Mouse (Mus musculus): ENCODE data around the gene Psmd11. TPM values are rescaled to one million over a fixed set of nuclear protein-coding genes. Genes with fewer than 3 reads are reported as not detected.
A peak's percentile ranks its signal among the peaks of the same experiment; 100 is the strongest.
"Not testable (repeated sequence)": the region's sequence is repeated elsewhere in the genome, so short reads cannot be mapped to it uniquely, and the experiment has no call there.

Psmd11 gene
- polyA plus RNA-seq (2015; fragmentation: Nextera tagmentation; extraction: Ambion mirVana): 293 and 331 TPM in 2 replicates

DNA sequence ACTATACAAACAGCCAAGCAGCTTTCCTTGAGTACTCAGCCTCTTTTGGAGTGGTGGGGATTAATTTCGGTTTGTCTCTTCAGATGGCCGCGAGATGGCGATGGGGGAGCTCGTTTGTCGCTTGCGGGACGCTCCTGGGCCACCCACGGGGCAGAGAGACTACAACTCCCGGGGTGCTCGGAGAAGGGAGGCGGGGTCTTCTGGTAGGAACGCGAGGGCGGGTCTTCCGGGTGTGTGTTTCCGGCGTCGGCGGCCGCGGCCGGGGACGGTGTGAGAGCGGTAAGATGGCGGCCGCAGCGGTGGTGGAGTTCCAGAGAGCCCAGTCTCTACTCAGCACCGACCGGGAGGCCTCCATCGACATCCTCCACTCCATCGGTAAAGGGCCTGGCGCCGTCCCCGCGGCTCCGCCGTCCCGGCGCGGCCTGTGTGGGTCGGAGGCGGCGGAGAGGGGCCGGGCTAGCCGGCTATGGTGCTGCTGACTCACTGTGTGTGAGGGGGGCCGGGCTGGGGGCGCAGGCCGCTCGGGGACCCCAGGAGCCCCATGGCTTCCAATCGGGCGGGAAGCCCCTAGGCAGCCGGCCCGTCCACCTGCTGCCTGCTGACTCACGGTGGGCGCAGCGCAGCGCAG lies at the start of gene Psmd11:
Gene Psmd11, plus strand, starts transcription at position 235 of the 628 bp plus-strand sequence.
- ATAC-seq (ENCODE audit: low FRiP score): peak; percentile 99
- Histone ChIP-seq H3K27me3 (no peaks in the 10 kb centered on the region), H3K27ac (peak within 1 kb of the TSS; percentile 93), H3K4me1 (replicated peaks) (peaks cover 16% of the 10 kb centered on the region), H3K4me3 (peak within 1 kb of the TSS; percentile 97), H3K4me2 (peak within 1 kb of the TSS; percentile 78), H3K36me3 (peaks cover 17% of the 10 kb centered on the region), H3K9me3 (no peaks in the 10 kb centered on the region), H3K9ac (peak within 1 kb of the TSS; percentile 96)
- under 1% methylated on average over 54 of the region's 58 CpGs for WGBS

DNA sequence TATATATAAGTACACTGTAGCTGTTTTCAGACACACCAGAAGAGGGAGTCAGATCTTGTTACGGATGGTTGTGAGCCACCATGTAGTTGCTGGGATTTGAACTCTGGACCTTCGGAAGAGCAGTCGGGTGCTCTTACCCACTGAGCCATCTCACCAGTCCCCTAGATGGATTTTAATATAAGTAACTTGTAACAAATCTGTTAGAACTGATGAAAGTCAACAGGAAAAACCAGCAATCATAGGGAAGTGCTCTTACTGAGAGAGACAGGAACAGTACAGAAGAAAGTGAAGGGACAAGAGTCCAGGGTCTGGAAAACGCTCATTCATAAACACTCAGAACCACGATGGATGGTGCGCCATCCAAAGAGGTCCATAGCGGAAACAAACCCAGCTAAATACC lies 49.2 kb upstream of the Psmd11 start:
- H3K9me3 ChIP-seq; H3K27me3 ChIP-seq; ATAC-seq (ENCODE audit: low FRiP score); H3K36me3 ChIP-seq; H3K27ac ChIP-seq; H3K4me3 ChIP-seq; H3K9ac ChIP-seq; H3K4me2 ChIP-seq: not testable (repeated sequence)
- 96% methylated on average over 7 of the region's 7 CpGs for WGBS
- peaks cover 17% of the 10 kb centered on the region for H3K4me1 ChIP-seq (replicated peaks)

DNA sequence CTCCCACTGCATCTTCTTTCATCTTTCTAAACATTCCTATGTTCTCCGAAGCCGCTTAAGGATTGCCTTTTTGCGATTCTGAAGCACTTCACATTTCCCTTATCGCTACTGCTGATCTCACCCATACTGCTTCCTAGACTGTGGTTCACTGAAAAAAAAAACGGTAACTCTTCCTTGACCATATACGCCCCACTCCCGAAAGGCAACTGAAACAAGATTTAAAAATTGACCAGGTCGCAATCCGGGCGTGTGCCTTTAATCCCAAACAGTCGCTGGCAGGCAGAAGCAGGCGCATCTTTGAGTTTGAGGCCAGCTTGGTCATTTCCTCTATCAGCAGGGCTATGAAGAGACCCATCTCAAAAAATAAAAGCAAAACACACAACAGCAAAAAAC lies 45.8 kb upstream of the Psmd11 start:
- peak overlapping the region; percentile 94 for H3K4me3 ChIP-seq
- H3K36me3 ChIP-seq: peaks cover 4% of the 10 kb centered on the region
- H3K9ac ChIP-seq: peak overlapping the region; percentile 96
- no peaks in the 10 kb centered on the region for H3K27me3 ChIP-seq
- H3K4me1 ChIP-seq (replicated peaks): peaks cover 39% of the 10 kb centered on the region
- peak; percentile 36; the same call in 1 of the 2 replicates for ATAC-seq (ENCODE audit: low FRiP score)
- H3K9me3 ChIP-seq: no peaks in the 10 kb centered on the region
- peak overlapping the region; percentile 62 for H3K4me2 ChIP-seq
- 8% methylated on average over 12 of the region's 12 CpGs for WGBS
- H3K27ac ChIP-seq: peak overlapping the region; percentile 94

DNA sequence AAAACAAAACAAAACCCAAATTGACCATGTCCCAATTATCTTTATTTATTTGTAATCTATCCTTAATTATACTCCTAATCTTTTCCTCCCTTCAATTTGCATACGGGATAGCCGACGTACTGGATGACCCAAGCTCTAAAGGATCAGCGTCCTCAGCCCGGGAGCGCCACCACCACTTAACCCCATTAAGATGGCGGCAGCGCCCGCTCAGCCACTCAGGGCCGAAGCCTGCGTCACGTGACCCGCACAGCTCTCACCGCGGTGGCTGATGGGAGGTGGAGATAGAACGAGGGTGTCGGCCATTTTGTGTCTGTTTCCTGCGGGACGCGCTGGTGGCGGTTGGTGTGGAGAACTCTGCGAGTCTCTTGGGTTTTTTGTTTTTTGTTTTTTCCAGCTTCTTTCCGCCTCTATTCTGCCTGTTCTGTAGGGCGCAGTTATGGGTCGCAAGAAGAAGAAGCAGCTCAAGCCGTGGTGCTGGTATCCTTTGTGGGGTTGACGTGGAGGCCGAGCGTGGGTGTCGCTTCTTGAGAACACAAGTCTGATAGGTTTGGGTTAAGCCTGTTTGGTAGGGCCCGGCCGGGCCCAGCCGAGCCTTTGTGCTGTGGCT lies 45.3 kb upstream of the Psmd11 start, which contains the start of gene Zfp207:
Gene Zfp207, plus strand, starts transcription at position 261 of the 607 bp plus-strand sequence.
- 0% methylated on average over 33 of the region's 33 CpGs for WGBS
- H3K9ac ChIP-seq: peak within 1 kb of the TSS; percentile 96
- peak within 1 kb of the TSS; percentile 94 for H3K4me3 ChIP-seq
- peak within 1 kb of the TSS; percentile 98 for H3K4me2 ChIP-seq
- ATAC-seq (ENCODE audit: low FRiP score): peak; percentile 96
- H3K27me3 ChIP-seq: no peaks in the 10 kb centered on the region
- peaks cover 41% of the 10 kb centered on the region for H3K4me1 ChIP-seq (replicated peaks)
- H3K9me3 ChIP-seq: no peaks in the 10 kb centered on the region
- H3K36me3 ChIP-seq: peaks cover 8% of the 10 kb centered on the region
- H3K27ac ChIP-seq: peak within 1 kb of the TSS; percentile 94

DNA sequence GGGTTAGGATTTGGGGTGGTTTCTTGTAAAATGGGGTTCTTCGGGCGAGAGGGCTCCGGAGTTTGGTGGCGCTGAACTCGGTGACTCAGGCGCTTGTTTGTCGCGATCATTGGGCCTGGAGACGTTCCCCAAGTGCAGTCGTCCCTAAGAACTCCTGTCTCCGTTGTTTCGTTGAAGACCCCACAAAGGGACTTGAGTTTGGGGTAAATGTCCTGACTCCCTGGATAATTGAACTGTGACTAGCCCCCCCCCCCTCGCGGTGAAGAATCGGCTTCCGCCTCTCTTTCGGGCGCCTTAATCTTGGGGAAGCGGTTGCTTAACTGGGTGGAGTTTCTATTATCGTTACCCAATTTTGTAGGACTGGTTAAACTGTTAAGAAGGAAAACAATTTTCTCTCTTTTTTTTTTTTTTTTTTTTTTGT lies 44.8 kb upstream of the Psmd11 start:
- no peak for ATAC-seq (ENCODE audit: low FRiP score)
- Histone ChIP-seq H3K4me3 (peak overlapping the region; percentile 94), H3K27ac (peak overlapping the region; percentile 94), H3K9me3 (no peaks in the 10 kb centered on the region), H3K4me1 (replicated peaks) (peaks cover 41% of the 10 kb centered on the region), H3K9ac (peak overlapping the region; percentile 96), H3K36me3 (peaks cover 13% of the 10 kb centered on the region), H3K4me2 (peak overlapping the region; percentile 25; the same call in 1 of the 2 replicates), H3K27me3 (no peaks in the 10 kb centered on the region)
- WGBS: under 1% methylated on average over 20 of the region's 20 CpGs

DNA sequence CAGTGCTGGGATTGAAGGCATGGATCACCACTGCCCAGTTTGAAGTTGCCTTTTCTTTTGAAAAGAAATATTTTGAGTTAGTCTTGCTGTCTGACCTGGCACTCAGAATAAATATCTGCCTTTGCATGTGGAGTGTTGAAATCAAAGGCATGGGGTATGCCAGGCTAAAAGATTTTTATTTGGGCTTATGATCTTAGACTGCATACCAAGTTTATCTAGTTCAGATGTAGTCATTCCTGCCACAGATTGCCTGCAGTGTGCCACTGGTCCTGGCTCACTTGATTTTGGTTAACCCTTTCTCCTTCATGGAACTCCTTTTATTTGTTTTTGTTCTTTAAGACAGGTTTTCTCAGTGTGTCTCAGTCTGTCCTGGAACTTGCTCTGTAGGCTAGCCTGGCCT lies 44.0 kb upstream of the Psmd11 start:
- H3K27ac ChIP-seq: no peak overlapping the region
- H3K4me2 ChIP-seq: peak overlapping the region; percentile 98
- H3K9ac ChIP-seq: peak overlapping the region; percentile 80
- peaks cover 41% of the 10 kb centered on the region for H3K4me1 ChIP-seq (replicated peaks)
- H3K27me3 ChIP-seq: no peaks in the 10 kb centered on the region
- H3K9me3 ChIP-seq: no peaks in the 10 kb centered on the region
- peak overlapping the region; percentile 94 for H3K4me3 ChIP-seq
- ATAC-seq (ENCODE audit: low FRiP score): no peak
- peaks cover 19% of the 10 kb centered on the region for H3K36me3 ChIP-seq

DNA sequence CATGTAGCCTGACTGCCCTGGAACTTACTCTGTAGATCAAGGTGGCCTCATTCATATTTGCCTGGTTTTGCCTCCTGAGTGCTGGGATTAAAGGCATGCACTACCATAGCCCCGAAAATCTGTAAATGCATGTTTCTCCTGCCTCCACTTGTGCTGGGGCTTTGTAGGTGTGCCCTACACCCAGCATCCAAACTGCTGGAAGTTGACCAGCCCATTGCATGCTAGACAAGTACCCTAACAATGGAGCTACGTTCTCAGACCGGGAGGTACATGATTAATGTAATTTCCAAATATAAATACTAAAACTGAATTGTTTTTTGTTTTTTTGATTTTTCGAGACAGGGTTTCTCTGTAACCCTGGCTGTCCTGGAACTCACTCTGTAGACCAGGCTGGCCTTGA lies 43.4 kb upstream of the Psmd11 start:
- Histone ChIP-seq H3K4me2 (peak overlapping the region; percentile 98), H3K9ac (peak overlapping the region; percentile 80), H3K4me3 (peak overlapping the region; percentile 94), H3K27me3 (no peaks in the 10 kb centered on the region), H3K36me3 (peaks cover 22% of the 10 kb centered on the region), H3K4me1 (replicated peaks) (peaks cover 41% of the 10 kb centered on the region), H3K27ac (no peak overlapping the region), H3K9me3 (no peaks in the 10 kb centered on the region)
- no peak for ATAC-seq (ENCODE audit: low FRiP score)
- WGBS: 53% methylated on average over 4 of the region's 4 CpGs

DNA sequence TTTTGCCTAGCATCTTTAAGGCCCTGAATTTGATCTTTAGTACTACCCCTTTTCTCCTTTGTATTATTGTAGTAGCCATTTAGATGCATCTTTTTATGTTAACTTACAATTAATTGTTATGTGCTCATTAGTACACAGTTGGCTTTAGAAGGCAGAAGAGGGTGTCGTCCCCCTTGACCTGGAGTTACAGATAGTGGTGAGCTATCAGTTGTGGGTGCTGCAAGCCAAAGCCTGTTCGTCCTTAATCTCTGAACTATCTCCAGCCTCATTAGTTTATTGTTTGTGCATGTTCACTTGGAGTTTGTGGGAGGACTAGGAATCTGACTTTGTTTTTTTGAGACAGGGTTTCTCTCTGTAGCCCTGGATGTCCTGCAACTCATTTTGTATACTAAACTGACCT lies 41.6 kb upstream of the Psmd11 start:
- Histone ChIP-seq H3K36me3 (peaks cover 30% of the 10 kb centered on the region), H3K4me1 (replicated peaks) (peaks cover 41% of the 10 kb centered on the region), H3K9ac (no peak overlapping the region), H3K27me3 (no peaks in the 10 kb centered on the region), H3K9me3 (no peaks in the 10 kb centered on the region), H3K4me3 (peak overlapping the region; percentile 94), H3K27ac (no peak overlapping the region), H3K4me2 (peak overlapping the region; percentile 98)
- 75% methylated on average over 2 of the region's 2 CpGs for WGBS
- no peak for ATAC-seq (ENCODE audit: low FRiP score)

DNA sequence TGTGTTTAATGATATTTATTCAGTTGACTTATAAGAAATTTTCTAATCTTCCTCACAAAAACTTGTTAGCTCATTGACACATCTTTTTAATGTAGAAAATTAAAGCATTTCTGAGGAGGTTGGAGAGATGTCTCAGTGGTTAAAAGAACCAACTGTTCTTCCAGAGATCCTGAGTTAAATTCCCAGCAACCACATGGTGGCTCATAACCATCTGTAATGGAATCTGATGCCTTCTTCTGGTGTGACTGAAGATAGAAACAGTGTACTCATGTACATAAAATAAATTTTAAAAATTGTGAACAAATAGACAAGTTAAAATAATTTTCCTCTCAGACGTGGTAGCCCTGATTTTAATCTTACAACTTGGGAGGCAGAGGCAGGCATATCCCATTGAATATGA lies 38.5 kb upstream of the Psmd11 start:
- peaks cover 49% of the 10 kb centered on the region for H3K36me3 ChIP-seq
- no peaks in the 10 kb centered on the region for H3K9me3 ChIP-seq
- ATAC-seq (ENCODE audit: low FRiP score): no peak
- H3K27me3 ChIP-seq: no peaks in the 10 kb centered on the region
- H3K4me1 ChIP-seq (replicated peaks): peaks cover 27% of the 10 kb centered on the region
- no peak overlapping the region for H3K27ac ChIP-seq
- no peak overlapping the region for H3K9ac ChIP-seq
- 87% methylated on average over 1 of the region's 1 CpGs for WGBS
- no peak overlapping the region for H3K4me2 ChIP-seq
- no peak overlapping the region for H3K4me3 ChIP-seq

DNA sequence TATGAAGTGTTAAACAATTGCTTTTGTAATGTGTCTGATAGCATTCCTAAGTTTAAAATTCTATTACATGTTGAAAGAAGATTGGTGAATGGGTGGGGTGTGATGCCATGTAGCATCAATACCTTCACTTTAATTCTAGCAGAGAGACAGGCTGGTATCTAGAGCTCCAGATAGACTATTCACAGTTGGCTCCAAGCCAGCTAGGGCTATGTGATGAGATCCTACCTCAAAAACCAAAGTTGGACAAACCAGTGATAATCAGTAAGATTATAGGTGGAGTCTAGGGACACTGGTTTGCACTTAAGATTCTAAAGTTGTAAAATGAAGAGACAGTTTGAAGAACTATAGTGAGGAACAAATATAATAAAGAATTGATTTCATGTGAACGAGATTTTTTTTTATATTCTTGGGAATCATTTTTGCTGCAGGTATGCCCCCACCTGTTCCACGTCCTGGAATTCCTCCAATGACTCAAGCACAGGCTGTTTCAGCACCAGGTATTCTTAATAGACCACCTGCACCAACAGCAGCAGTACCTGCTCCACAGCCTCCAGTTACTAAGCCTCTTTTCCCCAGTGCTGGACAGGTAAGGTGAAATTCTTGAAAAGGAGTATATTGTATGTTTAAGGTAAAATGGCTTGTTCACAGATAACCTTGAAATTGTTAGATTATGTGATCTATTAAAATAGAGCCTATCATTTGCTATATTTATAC lies 36.9 kb upstream of the Psmd11 start:
- Histone ChIP-seq H3K27ac (no peak overlapping the region), H3K9ac (no peak overlapping the region), H3K4me3 (no peak overlapping the region), H3K4me2 (no peak overlapping the region), H3K4me1 (replicated peaks) (peaks cover 10% of the 10 kb centered on the region), H3K27me3 (no peaks in the 10 kb centered on the region), H3K36me3 (peaks cover 65% of the 10 kb centered on the region), H3K9me3 (no peaks in the 10 kb centered on the region)
- 95% methylated on average over 2 of the region's 2 CpGs for WGBS
- ATAC-seq (ENCODE audit: low FRiP score): no peak

DNA sequence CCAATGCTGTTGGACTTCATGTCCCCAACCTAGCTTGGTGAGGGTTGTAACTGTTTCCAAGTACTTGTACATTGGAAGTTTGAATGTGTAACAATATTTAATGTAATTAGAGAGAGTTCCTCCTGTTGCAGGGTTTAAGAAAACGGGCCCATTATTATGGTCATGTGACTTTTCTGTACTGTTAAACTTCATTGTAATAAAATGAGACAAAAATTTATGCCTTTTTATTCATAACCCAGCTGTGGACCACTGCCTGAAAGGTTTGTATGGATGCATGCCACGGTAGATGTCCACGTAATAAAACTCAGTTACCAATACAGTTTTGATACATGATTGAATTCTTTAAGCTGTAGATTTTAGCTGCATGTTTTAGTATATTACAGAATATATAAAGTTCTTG lies 32.5 kb upstream of the Psmd11 start:
- no peak overlapping the region for H3K4me2 ChIP-seq
- peaks cover 69% of the 10 kb centered on the region for H3K36me3 ChIP-seq
- no peak overlapping the region for H3K4me3 ChIP-seq
- no peak for ATAC-seq (ENCODE audit: low FRiP score)
- H3K9ac ChIP-seq: no peak overlapping the region
- H3K27ac ChIP-seq: no peak overlapping the region
- H3K27me3 ChIP-seq: no peaks in the 10 kb centered on the region
- H3K9me3 ChIP-seq: no peaks in the 10 kb centered on the region
- H3K4me1 ChIP-seq (replicated peaks): no peaks in the 10 kb centered on the region
- WGBS: 96% methylated on average over 3 of the region's 3 CpGs

DNA sequence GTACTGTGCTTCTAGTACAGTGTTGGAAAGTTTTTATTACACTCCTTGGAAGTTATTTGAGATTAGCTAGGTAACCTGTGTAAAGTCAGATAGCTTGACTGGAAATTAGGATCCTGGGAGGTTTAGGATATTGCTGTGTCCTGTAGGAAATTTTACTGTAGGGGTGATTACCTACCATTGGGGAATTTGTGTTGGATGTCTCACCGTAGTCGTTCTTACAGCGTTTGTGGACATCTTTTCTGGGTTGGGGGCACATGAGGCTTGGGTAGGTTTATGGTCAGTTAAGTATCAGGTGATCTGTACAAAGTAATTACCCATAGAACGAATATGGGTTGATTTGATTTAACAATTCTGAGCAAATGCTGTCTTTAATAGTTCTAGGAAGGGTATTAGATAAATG lies 31.8 kb upstream of the Psmd11 start:
- no peak overlapping the region for H3K27ac ChIP-seq
- H3K27me3 ChIP-seq: no peaks in the 10 kb centered on the region
- H3K4me3 ChIP-seq: no peak overlapping the region
- ATAC-seq (ENCODE audit: low FRiP score): no peak
- WGBS: 93% methylated on average over 4 of the region's 4 CpGs
- no peak overlapping the region for H3K4me2 ChIP-seq
- H3K9ac ChIP-seq: no peak overlapping the region
- H3K9me3 ChIP-seq: no peaks in the 10 kb centered on the region
- H3K4me1 ChIP-seq (replicated peaks): no peaks in the 10 kb centered on the region
- peaks cover 67% of the 10 kb centered on the region for H3K36me3 ChIP-seq

Data from hindbrain, embryonic 13.5 days (tissue).